Mouse (Mus musculus): ENCODE results near the gene Prkar1a.

Gene Prkar1a

DNA sequence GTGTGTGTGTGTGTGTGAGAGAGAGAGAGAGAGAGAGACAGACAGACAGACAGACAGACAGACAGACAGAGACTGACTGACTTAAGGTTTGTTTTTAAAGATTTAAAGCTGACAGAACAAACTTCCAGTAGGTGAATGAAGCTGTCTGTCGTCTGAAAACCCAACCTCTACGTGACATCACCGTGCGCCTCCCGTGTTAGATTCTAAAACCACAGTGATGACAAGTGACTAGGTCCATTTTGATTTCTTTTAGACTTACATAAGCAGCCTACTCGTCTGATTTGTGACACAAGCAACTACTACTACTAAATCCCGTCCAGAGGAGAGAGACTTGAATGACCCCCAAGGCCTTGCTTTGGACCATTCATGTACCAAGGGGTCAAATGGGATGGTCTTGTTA, 24.5 kb downstream of the Prkar1a start:
- DNase-seq = no peak

DNA sequence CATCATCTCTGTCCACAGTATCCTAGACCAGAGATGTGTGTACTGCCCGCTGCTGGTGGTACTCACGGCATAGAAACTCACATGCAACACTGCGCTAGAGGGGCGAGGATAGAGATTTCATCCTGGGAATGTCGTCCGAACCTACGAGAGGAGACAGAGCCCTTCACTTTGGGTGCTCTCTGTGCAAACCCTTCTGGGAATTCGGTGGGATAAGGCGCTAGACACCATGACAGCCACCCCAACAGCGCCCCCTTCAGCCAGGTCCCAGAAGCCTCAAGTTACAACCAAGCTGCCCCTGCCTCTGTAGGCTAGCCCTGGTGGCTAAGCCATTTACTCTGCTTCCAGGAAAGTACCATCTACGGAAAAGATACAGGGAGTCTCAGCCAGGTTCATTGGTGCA, 25.3 kb downstream of the Prkar1a start:
- no peak for DNase-seq

DNA sequence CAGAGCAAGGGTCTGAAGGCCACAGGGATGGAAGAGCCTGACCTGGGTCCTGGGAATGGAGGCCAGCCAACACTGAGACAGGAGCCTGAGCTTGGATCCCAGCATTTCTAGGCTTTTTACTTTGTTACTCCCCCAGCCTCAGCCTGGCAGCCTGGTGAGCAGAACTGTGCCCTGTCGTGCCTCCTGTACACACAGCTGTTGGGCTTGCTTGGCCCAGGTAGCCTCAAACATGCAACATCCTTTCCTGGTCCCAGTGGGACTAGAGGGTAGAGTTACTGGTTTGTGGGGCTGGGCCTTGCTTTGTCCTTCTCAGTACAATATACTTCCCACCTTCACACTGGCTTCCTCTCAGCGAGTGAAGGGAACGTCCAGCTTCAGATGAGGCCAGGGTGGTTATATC, 26.0 kb downstream of the Prkar1a start:
- DNase-seq = no peak

DNA sequence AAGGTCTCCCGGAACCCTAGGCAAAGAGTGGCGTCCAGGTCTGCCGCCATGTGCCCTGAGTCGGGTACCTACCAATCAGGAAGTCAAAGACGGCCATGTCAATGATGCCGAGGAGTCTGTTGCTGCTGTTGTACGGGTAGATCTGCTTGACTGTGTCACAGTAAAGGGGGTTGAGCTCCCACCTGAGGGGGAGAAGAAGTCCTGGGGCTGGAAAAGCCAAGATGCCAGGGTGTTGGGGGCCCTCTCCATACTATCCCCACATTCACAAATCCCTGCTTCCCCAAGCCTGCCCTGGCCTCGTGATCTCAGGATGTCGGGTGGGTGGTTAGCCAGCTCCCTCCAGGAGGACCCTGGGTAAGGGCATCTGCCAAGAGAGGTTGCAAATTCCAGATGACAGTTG, 26.6 kb downstream of the Prkar1a start:
- DNase-seq = no peak

DNA sequence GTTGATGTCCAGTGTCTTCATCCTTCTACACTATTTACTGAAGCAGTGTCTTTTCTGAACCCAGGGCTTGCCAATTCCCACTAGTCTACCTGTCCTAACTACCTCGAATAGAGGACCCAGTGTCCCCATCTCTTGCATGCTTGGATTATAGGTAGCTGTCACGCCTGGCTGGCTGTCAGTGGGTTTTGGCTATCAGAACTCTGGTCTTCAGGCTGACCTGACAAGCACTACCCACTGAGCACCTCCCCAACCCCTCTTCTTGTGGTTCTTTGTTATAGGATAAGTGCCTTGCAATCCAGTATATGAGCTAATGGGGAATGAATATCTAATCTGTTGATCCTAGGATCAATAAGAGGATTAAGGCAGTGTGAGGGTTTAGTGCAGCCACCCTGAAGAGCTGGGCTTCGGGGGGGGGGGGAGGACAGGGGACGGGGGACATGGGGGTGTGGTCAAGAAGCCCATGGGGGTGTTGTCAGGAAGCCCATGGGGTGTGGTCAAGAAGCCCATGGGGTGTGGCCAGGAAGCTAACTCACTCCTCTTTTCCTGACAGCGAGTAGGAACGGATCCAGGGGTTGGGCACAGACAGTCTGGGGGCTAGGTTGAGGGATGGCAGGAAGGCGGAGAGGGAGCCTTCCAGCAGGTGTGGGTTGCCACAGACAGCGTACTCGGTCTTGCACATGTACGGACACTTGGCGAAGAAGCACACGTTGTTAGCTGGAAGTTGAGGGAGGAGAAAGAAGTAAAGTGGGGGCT, 27.6 kb downstream of the Prkar1a start:
- no peak for DNase-seq

DNA sequence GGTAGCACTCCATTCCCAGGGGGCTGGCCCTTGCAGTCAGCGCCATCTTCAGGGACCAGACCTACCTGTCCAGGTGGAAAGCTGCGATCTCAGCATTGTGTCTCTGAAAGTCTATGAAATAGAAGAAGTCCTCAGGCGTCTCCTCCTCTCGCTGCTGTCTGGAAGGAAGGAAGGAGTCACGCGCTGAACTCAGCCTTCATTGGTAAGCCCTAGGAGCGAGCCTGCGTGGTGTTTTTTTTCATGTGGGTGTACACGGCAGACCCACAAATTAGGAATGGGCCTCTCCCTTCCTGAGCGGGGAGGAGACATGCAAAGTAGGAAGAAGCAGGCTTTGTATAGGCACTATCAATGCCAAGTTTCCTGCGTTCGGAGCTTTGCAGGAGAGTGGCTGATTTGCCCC, 29.1 kb downstream of the Prkar1a start:
- no peak for DNase-seq

DNA sequence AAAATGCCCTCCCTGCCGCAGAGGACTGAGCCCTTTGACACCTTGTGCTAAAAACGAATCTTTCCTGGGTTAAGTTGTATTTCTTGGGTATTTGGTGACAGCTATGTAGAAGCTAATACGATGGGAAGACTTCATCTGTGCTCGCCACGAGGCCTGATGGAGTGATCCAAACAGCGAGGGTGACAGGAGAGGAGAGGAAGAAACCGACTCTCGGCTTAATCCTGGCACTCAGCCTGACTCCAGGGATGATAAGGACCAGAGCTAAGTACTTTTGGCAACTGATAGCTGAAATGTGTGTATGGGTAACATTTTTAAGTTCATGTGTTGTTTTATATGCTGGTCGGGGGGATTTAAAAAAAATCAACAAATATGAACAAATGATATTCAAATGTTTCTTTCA, 31.7 kb downstream of the Prkar1a start:
- DNase-seq = no peak

DNA sequence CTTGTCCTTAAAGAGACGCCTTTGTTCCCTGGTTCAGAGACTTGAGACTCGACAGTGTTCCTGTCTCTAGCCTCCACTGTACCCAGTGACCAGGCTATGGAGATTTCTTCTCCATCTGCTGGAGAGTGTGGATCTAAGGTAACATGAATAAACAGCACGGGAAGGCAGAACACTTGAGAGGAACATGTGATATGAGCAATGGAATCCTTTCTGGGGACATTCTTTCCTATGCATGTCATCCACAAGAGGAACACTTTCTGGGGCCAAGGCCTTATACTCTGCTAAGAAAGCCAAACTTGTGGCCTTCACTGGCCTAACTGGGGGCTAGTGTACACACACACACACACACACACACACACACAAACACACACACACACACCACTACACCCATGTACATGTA, 32.4 kb downstream of the Prkar1a start:
- no peak for DNase-seq

DNA sequence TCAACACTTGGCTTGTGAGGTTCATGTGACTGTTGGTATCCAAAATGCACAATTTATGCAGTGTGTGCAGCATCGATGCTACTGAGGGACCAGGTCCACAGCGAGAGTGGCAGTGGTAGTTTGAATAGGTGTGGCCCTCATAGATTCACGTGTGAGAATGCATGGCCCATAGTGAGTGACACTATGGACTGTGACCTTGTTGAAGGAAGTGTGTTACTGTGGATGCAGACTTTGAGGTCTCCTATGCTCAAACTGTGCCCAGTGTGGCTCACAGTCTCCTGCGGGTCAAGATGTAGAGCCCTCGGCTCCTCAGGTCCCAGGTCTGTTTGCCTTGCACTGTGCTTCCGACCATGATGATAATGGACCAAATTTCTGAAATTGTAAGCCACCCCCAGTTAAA, 33.0 kb downstream of the Prkar1a start:
- DNase-seq = no peak

DNA sequence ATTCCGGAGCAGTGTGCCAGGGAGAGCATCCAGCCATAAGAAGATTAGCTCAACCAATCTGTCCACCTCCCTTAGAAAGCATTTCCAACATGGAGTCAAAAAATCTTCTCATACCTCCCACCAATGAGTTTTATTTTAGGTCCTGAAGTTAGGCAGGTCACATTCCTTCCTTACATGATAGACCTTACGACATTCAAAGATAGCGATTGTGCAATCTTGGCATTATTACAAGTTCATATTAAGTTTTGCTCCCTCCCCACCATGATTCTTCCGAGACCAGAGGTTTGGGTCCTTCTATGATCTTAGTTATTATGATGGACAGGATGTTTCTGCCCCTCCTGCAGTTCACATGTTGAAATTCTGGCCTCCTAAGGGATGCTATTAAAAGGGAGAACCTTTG, 40.3 kb downstream of the Prkar1a start:
- DNase-seq = no peak

DNA sequence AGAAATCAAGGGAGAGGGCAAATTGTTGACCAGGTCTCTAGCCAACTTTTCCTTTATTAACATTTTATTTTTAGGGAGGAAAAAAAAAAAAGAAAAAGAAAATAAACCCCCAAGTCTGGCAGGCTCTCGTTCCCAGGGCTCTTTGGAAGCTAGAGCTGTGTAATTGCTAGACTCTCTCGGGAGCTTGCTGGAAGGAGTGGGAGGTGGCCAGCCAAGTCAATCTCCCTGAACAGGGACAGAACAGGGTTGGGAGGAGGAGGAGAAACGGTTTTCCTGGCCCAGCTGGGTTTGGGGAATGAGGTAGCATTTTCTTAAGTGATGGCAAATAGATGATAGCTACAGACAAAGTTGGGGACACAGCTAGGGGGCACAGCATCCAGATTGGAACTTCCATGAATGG, 43.5 kb downstream of the Prkar1a start:
- DNase-seq = no peak

DNA sequence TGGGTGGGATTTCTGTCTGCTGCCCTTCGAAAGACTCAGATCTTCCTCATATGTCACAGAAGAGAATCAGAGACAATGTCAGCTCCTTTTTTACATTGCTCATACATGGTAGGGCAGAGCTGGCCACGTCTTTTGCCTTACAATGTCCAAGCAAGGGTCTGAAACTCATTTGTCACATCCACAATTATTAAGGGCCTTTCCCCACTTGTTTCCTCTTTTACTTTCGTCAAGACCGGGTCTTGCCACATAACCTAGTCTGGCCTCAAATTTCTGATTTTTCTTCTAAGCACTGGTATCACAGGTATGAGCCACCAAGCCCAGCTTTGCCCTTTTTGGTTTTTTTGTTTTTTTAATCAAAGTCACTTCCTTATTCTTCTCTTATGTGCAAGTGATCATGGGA, 47.3 kb downstream of the Prkar1a start:
- DNase-seq = no peak

DNA sequence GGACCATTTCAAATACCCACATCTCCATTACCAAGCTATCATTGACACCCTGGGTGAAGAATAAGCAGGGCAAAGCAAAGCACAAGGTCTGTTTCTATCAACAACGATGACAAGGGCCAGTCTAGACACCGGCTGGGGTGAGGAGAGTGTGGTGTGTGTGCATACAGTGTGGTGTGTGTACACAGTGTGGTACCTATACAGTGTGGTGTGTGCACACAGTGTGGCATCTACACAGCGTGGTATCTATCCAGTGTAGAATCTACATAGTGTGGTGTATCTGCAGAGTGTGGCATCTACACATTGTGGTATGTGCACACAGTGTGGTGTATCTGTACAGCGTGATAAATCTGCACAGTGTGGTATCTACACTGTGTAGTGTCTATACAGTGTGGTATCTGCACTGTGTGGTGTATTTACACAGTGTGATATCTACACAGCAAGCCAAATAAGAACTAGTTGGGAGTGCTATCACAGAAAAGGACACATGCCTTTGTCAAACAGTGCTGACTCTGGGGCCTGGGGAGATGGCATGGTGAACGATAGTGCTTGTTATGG, 48.0 kb downstream of the Prkar1a start:
- no peak for DNase-seq

DNA sequence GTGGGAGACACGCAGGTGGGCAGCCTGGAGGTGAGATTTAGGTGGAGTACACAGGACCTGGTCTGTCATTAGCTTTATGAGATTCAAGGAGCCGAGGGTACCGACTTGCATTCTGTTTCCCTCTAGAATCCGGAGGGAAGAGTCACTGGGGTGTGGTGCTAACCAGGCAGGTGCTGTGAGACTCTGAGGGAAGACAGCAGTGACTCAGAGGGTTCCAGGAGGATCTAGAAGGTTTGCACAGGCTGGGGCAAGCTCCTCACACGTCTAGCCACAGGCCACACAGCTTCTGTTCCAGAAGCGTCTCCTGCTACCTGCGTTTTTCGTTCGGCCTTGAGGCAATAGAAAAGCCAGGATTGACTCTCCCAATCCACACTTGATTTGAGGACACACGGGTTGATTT, 49.5 kb downstream of the Prkar1a start:
- DNase-seq = no peak

DNA sequence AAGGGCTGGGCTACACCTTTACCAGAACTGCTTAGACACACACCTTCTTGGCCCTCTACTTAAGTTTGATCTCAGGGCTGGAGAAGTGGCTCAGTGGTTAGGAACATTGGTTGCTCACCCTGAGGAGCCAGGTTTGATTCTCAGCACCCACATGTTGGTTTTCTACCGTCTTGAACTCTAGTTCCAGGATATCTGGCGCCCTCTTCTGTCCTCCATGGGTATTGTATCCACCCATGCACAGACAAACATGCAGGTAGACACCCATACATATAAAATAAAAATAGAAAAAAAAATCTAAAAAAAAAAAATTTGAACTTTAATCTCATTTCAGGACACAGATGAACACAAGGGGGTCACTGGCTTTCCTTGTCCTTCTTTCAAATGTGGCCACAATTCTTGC, 50.6 kb downstream of the Prkar1a start:
- peak in 1 of 2 experiments; percentile 24 for DNase-seq

DNA sequence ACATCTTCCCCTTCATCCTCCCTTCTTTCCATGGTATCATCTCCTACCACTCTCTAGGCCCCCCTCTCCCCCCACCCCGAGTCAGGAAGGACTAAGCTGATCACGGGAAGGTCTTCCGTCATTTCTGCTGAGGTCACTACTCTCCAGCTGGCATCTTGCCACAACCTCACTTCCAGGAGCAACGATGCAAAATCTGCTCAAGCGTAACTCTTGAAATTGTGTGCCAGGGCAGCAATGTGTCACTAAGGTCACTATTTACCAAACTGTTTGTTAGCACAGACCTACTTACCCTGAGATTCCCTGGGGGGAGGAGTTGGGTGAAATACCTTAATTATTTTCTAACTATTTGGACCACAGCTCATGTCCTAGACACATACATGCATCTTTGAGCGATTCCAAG, 51.6 kb downstream of the Prkar1a start:
- peak; percentile 88 to 89 for DNase-seq

DNA sequence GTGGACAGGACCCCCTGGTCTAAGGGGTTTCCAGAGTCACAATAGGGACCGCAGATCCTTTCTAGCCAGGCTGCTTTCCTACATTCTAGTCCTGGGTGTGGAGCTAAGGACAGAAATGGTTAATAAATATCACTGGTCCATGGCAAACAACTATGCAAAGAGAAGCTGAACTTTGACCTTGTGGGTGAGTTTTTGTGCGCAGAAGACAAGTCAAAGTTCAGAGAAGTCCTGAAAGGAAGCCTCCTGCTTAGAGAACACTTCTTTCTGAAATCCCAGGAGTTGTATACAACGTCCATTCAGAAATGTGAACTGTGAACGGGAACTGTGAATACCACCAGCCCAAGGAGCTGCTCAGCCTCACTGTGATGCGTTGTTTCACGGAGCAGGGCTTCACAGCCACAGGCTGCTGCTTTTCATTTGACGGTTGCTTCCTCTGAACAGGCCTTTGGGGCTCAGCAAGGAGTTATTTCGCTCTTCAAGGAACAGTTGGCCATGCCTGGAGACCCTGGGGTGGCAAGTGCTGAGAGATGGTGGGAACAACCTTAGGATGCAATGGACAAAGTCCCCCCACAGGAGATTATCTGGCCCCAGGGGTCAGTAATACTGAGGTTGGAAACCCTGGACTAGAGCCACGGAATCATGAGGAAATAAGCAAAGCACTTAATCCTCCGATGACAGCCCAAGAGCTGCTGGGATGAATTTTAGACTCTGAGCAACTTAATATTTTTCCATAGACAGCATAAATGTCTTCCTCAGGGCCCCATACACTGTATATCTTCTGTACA, 53.0 kb downstream of the Prkar1a start:
- peak; percentile 27 to 35 for DNase-seq

DNA sequence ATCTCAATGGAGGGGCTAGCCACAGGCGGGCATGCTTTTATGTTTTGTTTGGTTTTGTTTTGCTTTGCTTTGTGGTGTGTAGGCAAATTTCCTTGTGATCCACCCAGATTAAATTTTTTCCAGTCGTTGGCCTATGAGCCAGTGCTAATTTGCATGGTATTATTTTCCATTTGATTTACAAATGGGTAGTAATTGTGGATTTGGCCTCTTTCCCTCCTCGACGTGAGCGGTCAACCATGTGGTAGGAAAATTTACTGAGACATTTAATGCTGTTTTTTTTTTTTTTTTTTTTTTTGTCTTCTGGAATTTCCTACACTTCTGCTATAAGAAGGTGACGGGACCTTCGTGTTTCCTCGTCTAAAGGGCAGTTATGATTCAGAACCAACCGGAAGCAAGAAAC, 54.6 kb downstream of the Prkar1a start:
- peak in 1 of 2 experiments; percentile 22 for DNase-seq

DNA sequence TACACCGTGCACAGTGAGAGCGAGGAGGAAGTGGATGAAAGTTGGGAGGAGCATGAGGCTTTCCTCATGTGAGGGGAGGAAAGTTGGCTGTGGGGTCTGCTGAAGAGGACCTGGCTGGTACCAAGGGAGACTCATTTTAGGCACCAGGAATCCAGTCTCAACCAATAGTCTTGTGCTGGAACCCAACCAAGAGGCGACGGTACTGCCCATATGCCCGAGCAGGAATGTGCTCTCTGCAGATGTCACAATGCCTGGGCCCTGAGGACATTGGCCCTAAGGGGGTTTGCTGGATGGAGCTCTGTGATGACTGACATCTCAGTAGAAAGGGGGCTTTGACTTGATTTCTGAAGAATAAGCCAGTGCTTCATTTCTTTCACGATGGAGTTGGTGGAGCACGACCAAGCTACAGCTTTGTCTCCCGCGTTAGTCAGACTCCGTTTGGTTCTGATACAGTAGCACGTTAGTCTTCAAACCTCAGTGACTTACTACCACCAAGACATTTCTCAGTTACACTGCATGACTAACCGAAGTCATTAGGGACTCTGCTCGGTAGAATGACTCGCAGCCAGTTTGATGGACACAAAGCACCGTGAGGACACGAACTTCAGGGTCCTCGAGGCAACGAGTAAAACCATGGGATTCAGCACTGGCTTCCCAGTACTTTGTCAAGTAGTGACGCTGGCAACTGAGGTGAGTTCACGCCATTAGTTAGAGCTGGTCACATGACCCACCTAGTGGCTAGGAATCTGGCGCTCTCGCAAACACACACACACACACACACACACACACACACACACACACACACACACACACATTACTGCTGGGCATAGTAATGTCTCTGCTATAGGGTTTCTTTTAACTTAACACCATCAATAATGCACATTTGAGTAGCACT, 55.4 kb downstream of the Prkar1a start:
- DNase-seq = no peak

DNA sequence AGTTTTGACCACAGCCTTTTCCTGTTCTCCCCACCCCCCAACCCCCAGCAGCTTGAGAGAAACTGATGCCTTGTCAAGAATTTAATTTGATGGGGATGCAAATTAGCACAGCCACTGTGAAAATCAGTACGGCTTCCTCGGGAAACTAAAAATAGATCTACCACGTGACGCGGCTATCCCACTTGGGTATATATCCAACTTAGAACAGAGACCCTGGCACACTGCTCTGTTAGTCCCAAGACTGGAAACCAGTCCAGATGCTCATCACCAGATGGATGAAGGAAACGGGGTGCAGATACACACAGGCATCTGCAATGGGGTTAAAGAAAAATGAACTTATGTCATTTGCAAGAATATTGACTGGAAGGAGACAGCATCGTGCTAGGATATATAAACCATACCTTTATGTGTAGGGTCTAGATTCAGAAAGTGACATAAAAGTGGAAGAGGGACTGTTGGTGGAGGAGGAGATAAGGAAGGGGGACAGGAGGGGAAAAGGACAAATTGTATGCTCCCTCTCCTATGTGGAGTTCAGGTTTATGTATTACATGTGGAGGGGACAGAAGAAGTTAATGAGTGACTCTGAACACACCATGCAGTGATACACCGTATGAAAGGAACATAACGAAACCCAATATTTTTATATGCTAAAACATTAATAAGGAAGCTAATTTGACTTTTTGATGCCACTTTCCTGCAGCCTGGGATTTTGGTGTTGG, 56.3 kb downstream of the Prkar1a start:
- no peak for DNase-seq

DNA sequence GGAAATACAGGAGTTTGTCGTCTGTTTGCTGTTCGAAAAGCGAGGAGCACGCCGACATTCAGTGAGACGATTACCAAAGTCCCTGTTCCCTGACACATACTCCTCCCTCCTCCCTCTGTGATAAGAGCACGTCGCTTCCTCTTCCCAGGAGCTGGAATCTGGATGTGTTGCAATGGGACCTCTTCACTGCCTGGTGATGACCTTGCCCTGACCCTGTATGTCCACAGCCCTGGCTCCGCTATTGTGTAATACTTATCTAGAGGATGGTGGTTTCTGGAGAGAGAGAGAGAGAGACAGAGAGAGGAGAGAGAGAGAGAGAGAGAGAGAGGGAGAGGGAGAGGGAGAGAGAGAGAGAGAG, 56.8 kb downstream of the Prkar1a start:
- peak; percentile 53 to 61 for DNase-seq

DNA sequence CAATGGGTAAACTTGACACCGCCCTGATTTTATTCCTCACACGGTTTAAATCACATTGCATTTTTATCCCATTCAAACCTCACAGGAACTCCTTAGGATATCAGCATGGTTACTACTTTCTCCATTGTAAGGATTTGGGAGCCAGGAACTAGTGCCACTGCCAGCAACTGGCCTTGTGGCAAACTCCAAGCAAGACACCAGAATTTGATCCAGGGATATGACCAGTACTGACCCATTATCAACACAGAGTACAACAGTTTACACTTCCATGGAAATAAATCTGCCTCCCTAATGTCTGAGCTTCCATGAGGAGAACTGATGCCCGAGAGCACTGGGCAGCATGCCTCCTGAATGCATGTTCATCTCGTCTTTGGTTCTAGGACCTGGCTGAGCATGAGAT, 57.4 kb downstream of the Prkar1a start:
- DNase-seq = no peak

DNA sequence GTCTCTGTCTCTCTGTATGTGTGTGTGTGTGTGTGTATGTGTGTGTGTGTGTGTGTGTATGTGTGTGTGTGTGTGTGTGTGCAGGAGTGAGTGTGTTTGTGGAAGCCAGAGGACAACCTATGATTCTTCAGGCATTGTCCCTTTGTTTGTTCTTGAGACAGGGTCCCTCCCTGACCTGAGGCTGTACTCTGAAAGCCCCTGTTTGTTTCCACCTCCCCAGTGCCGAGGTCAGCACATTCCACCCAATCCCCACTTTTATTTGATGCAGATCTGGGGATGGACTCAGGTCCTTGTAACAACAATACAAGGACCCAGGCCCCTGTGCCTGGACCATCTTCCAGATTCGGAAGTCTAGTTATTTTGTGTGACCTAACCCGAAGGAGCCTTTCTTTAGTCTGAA, 58.2 kb downstream of the Prkar1a start:
- DNase-seq = no peak

Measured in kidney, postnatal 25 days (tissue).